Mouse (Mus musculus) testis, adult 2 months (tissue): ENCODE results near the gene Auts2. TPM values are rescaled to one million over a fixed set of nuclear protein-coding genes. Genes with fewer than 3 reads are reported as not detected.

Experiments
- H3K27ac ChIP-seq: fragments of 200-500 bp; 2 replicates; pipeline ENCODE4 v1.5.1; 2012; ENCODE audit warnings: low read depth, low read length; ENCODE audit not compliant: control insufficient read depth, insufficient read depth
- H3K27me3 ChIP-seq: fragments of 200-500 bp; 2 replicates; pipeline ENCODE4 v1.6.1; 2012; ENCODE audit warnings: mild to moderate bottlenecking, low read length, moderate library complexity; ENCODE audit not compliant: control insufficient read depth, insufficient read depth
- H3K36me3 ChIP-seq: fragments of 200-500 bp; 2 replicates; pipeline ENCODE4 v1.6.1; 2012; ENCODE audit warnings: mild to moderate bottlenecking, low read length; ENCODE audit not compliant: control insufficient read depth, insufficient read depth
- H3K4me1 ChIP-seq: fragments of 200-500 bp; 2 replicates; pipeline ENCODE4 v1.6.1; 2012; ENCODE audit warnings: low read length; ENCODE audit not compliant: control insufficient read depth, insufficient read depth
- H3K4me3 ChIP-seq: fragments of 200-500 bp; 2 replicates; pipeline ENCODE4 v1.5.1; 2012; ENCODE audit warnings: low read depth, mild to moderate bottlenecking, low read length, moderate library complexity, mixed read lengths; ENCODE audit not compliant: control insufficient read depth
- CTCF ChIP-seq: fragments of 200-500 bp; IDR thresholded peaks from 2 replicates; pipeline ENCODE4 v1.5.1; 2012; ENCODE audit warnings: low read depth, mild to moderate bottlenecking, inconsistent platforms, low read length, moderate library complexity; ENCODE audit not compliant: control insufficient read depth, insufficient read depth, insufficient replicate concordance
- POLR2A ChIP-seq: fragments of 200-500 bp; IDR thresholded peaks from 2 replicates; pipeline ENCODE4 v1.6.1; 2012; ENCODE audit warnings: low read depth, mild to moderate bottlenecking, inconsistent platforms, low read length, moderate library complexity; ENCODE audit not compliant: control insufficient read depth
- polyA plus RNA-seq: library from polyadenylated mRNA; depleted of rRNA; stranded (reverse); fragments of >200 nt; gene quantifications from 2 replicates; pipeline ENCODE4 v1.2.3, GENCODE M21; 2012

Auts2 gene
- polyA plus RNA-seq, 1 experiment = 4.3 TPM

GRCm38 (mm10) chr5:131710735-131711473, 832.2 kb downstream of the Auts2 start:
- Histone ChIP-seq H3K4me3 (no peak overlapping the region), H3K27me3 (no peaks in the 10 kb centered on the region), H3K4me1 (no peaks in the 10 kb centered on the region), H3K36me3 (no peaks in the 10 kb centered on the region), H3K27ac (no peak overlapping the region)
- TF ChIP-seq CTCF (no peak), POLR2A (no peak)

GRCm38 (mm10) chr5:131707471-131707870, 835.7 kb downstream of the Auts2 start:
- Histone ChIP-seq H3K27me3 (no peaks in the 10 kb centered on the region), H3K4me3 (no peak overlapping the region), H3K36me3 (no peaks in the 10 kb centered on the region), H3K27ac (no peak overlapping the region), H3K4me1 (no peaks in the 10 kb centered on the region)
- TF ChIP-seq POLR2A (no peak), CTCF (no peak)

GRCm38 (mm10) chr5:131703729-131704128, 839.4 kb downstream of the Auts2 start:
- TF ChIP-seq CTCF (no peak), POLR2A (no peak)

GRCm38 (mm10) chr5:131702840-131703392, 840.2 kb downstream of the Auts2 start:
- H3K36me3 ChIP-seq = no peaks in the 10 kb centered on the region
- no peak overlapping the region for H3K27ac ChIP-seq
- no peaks in the 10 kb centered on the region for H3K4me1 ChIP-seq
- H3K27me3 ChIP-seq = no peaks in the 10 kb centered on the region
- no peak overlapping the region for H3K4me3 ChIP-seq
- TF ChIP-seq POLR2A = no peak
- TF ChIP-seq CTCF = no peak

More at GRCm38 (mm10) chr5:131703729-131704128, 839.4 kb downstream of the Auts2 start:
- Histone ChIP-seq H3K36me3 (no peaks in the 10 kb centered on the region), H3K4me3 (no peak overlapping the region), H3K27me3 (no peaks in the 10 kb centered on the region), H3K27ac (no peak overlapping the region), H3K4me1 (no peaks in the 10 kb centered on the region)

- Histone ChIP-seq H3K27ac (no peak overlapping the region), H3K4me1 (no peaks in the 10 kb centered on the region), H3K4me3 (no peak overlapping the region), H3K36me3 (no peaks in the 10 kb centered on the region), H3K27me3 (no peaks in the 10 kb centered on the region)
- no peak for TF ChIP-seq CTCF
- no peak for TF ChIP-seq POLR2A
Observed at GRCm38 (mm10) chr5:131698900-131699299, 844.2 kb downstream of the Auts2 start.

- Histone ChIP-seq H3K27ac (no peak overlapping the region), H3K27me3 (no peaks in the 10 kb centered on the region), H3K4me1 (no peaks in the 10 kb centered on the region), H3K4me3 (no peak overlapping the region), H3K36me3 (no peaks in the 10 kb centered on the region)
- TF ChIP-seq CTCF (no peak), POLR2A (no peak)
Observed at GRCm38 (mm10) chr5:131690781-131691180, 852.4 kb downstream of the Auts2 start.

GRCm38 (mm10) chr5:131686956-131687618, 856.1 kb downstream of the Auts2 start:
- Histone ChIP-seq H3K4me1 (no peaks in the 10 kb centered on the region), H3K4me3 (no peak overlapping the region), H3K27me3 (no peaks in the 10 kb centered on the region), H3K36me3 (no peaks in the 10 kb centered on the region), H3K27ac (no peak overlapping the region)
- no peak for TF ChIP-seq CTCF
- TF ChIP-seq POLR2A = no peak

DNA sequence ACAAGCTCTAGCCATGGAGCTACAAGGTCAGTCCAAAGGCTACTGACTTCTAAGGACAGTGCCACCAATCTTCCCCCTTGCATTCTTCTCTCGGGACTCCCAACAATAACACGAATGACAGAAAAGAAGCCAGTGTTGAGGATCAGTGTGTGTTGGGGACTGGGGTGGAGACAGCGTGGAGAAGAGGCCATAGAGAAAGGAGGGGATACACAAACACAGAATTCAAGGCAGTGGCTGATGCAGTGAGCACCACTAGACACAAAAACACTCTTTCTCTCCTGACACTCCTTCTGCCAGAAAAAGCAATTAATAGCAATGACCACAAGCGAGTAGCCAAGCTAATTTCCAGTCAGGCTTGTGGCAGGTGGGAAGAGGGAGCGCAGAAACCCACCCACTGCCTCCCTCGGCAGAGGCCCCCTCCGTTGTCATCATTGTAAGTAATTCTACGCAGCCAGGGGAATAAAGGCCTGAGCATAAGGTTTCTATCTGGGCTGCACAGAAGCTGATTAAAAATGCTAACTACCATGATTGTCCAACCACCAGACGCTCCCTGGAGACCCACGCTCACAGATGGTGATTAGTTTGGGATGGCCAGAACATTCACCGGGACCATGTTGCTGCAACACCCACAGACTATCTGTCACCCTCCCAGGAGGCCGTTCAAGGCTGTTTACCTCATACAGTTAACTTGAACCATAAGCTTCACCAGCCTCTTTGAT, 862.9 kb downstream of the Auts2 start:
- Histone ChIP-seq H3K27ac (no peak overlapping the region), H3K4me3 (no peak overlapping the region)
- TF ChIP-seq CTCF (no peak), POLR2A (no peak)

More for the DNA sequence above, 862.9 kb downstream of the Auts2 start:
- Histone ChIP-seq H3K4me1 (no peaks in the 10 kb centered on the region), H3K36me3 (no peaks in the 10 kb centered on the region), H3K27me3 (no peaks in the 10 kb centered on the region)
